Mouse (Mus musculus) bone marrow, adult 2 months (tissue): ENCODE measurements at regions not wholly inside any gene's neighbourhood (a gene's known extent, or its start where the extent isn't known, plus 50 kb on each side); places are given as distances from the start of the nearest gene placed in this dataset.

Source experiments
- CTCF ChIP-seq: fragments of 200-500 bp; IDR thresholded peaks from 2 replicates; pipeline ENCODE4 v1.5.1; 2011; ENCODE audit warnings: low read length, control low read depth; ENCODE audit not compliant: control insufficient read depth, insufficient read depth
- POLR2A ChIP-seq: fragments of 200-500 bp; IDR thresholded peaks from 2 replicates; pipeline ENCODE4 v1.6.1; 2011; ENCODE audit warnings: low read depth, mild to moderate bottlenecking, control low read depth, low read length, borderline replicate concordance; ENCODE audit not compliant: control insufficient read depth

- no peak for TF ChIP-seq POLR2A
- TF ChIP-seq CTCF, result no peak
These were observed 127.7 kb downstream of the Lyplal1 start for GRCm38 (mm10) chr1:185989432-185989831.
